Mouse (Mus musculus) hindbrain, embryonic 15.5 days (tissue): ENCODE results near the gene Unc5c. TPM values are rescaled to one million over a fixed set of nuclear protein-coding genes. Genes with fewer than 3 reads are reported as not detected.

Experiments used
- ATAC-seq: fragments of 200-750 bp; cut with Nextera tagmentation; 2 replicates; pipeline ENCODE4 v1.8.0; 2017; ENCODE audit warnings: low read depth, moderate number of reproducible peaks, moderate TSS enrichment; ENCODE audit not compliant: low FRiP score
- H3K27ac ChIP-seq: fragments of 300-500 bp; sonication (generic); replicated peaks from 2 replicates; pipeline ENCODE4 v1.5.1; 2015; ENCODE audit warnings: mild to moderate bottlenecking, inconsistent platforms
- H3K27me3 ChIP-seq: fragments of 300-500 bp; sonication (generic); 2 replicates; pipeline ENCODE4 v1.6.1; 2015; ENCODE audit warnings: control low read depth, inconsistent platforms
- H3K36me3 ChIP-seq: fragments of 300-500 bp; sonication (generic); 2 replicates; pipeline ENCODE4 v1.6.1; 2015; ENCODE audit warnings: control low read depth, inconsistent platforms
- H3K4me1 ChIP-seq: fragments of 300-500 bp; sonication (generic); replicated peaks from 2 replicates; pipeline ENCODE4 v1.6.1; 2015; ENCODE audit warnings: control low read depth, inconsistent platforms
- H3K4me2 ChIP-seq: fragments of 300-500 bp; sonication (generic); 2 replicates; pipeline ENCODE4 v1.6.1; 2015; ENCODE audit warnings: moderate library complexity, mild to moderate bottlenecking, inconsistent platforms
- H3K4me3 ChIP-seq: fragments of 300-500 bp; sonication (generic); 2 replicates; pipeline ENCODE4 v1.5.1; 2015; ENCODE audit warnings: mild to moderate bottlenecking, inconsistent platforms
- H3K9ac ChIP-seq: fragments of 300-500 bp; sonication (generic); 2 replicates; pipeline ENCODE4 v1.6.1; 2015; ENCODE audit warnings: inconsistent platforms
- H3K9me3 ChIP-seq: fragments of 300-500 bp; sonication (generic); 2 replicates; pipeline ENCODE4 v1.6.1; 2016; ENCODE audit warnings: control low read depth, inconsistent platforms
- WGBS: fragments of 180-500 bp; shearing (Covaris S2); methylation state at CpG from one replicate; pipeline ENCODE4 v1.1.7; 2015; 5-methylcytosine and 5-hydroxymethylcytosine counted together
- polyA plus RNA-seq: library from polyadenylated mRNA; unstranded; fragments of >200 nt; fragmentation: Nextera tagmentation; extraction: Ambion mirVana; gene quantifications from 2 replicates; pipeline ENCODE4 v1.2.1, GENCODE M21; 2015

The Unc5c gene
- polyA plus RNA-seq, 1 experiment from 2014 or later, result 28.6 TPM

DNA sequence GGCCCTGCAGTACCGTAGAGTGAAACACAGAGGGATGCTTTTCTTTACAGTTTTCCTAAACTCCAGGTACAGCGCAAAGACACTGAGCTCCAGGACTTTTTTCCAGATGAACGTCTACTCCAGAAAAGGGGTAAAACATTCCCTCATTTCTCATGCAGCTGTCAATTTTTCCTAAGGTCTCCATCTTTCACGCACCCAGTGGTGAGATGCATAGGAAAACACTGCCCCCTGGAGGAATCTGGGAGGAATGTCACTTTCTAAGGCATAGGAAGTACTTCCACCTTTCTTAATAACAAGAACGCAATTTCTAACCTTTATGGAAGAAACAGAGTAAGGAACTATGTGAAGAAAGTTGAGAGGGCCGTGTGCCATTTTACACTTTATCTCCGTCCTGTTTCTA is 373.8 kb downstream of the Unc5c start:
- Histone ChIP-seq H3K9ac (no peak overlapping the region), H3K36me3 (no peaks in the 10 kb centered on the region), H3K9me3 (no peaks in the 10 kb centered on the region), H3K27me3 (no peaks in the 10 kb centered on the region), H3K4me1 (no peaks in the 10 kb centered on the region), H3K4me2 (no peak overlapping the region), H3K27ac (no peak overlapping the region), H3K4me3 (no peak overlapping the region)
- no peak for ATAC-seq
- 37% methylated on average over 7 of the region's 7 CpGs for WGBS

DNA sequence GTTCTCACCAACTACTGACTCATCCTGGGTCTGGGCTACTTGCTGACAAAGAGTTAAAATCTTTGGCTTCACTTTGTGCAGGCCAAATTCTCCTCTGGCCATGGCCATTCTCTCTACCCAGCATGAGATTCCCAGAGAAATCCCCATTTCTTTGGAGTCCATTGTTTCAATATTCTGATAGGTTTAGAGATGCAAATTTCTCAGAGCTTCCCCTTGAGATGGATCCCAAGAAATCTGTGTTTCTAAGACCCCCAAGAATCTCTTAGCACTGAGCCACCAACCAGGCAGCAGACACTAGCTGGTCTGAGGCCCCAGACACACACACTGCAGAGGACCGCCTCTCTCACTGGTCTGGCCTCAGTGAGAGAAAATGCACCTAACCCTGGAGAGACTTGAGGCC is 384.2 kb downstream of the Unc5c start:
- H3K27ac ChIP-seq, result no peak overlapping the region
- no peak overlapping the region for H3K9ac ChIP-seq
- ATAC-seq, result no peak
- H3K4me3 ChIP-seq, result no peak overlapping the region
- H3K36me3 ChIP-seq, result no peaks in the 10 kb centered on the region
- no peaks in the 10 kb centered on the region for H3K4me1 ChIP-seq
- 32% methylated on average over 1 of the region's 1 CpGs for whole genome bisulfite sequencing
- no peak overlapping the region for H3K4me2 ChIP-seq
- H3K27me3 ChIP-seq, result no peaks in the 10 kb centered on the region
- no peaks in the 10 kb centered on the region for H3K9me3 ChIP-seq

GRCm38 (mm10) chr3:141850141-141850540 is 385.1 kb downstream of the Unc5c start:
- ATAC-seq, result no peak
- H3K9ac ChIP-seq, result no peak overlapping the region
- H3K27ac ChIP-seq, result no peak overlapping the region
- no peak overlapping the region for H3K4me2 ChIP-seq
- H3K36me3 ChIP-seq, result no peaks in the 10 kb centered on the region
- WGBS, result 67% methylated on average over 7 of the region's 7 CpGs
- no peak overlapping the region for H3K4me3 ChIP-seq
- H3K4me1 ChIP-seq, result no peaks in the 10 kb centered on the region
- no peaks in the 10 kb centered on the region for H3K27me3 ChIP-seq
- H3K9me3 ChIP-seq, result no peaks in the 10 kb centered on the region

GRCm38 (mm10) chr3:141854339-141854738 is 389.3 kb downstream of the Unc5c start:
- ATAC-seq, result no peak

DNA sequence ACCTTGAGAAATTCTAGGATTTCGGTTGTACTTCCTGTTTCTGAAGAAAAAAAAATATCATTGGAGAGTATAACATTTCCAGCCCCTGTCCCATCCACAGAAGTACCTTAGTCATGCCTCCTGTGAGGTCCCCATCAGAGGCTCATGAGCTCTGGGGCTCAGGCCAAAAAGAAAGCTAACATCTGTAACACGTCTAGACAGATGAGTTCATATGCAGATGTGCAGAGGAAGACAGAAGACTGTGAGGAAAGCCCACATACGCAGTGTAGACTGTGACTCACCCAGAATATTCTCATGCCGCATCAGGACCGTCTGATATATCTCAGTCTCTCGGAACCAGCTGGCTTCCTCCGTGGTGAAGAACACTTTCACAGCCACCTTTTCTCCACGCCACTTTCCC is 392.1 kb downstream of the Unc5c start:
- no peak overlapping the region for H3K4me2 ChIP-seq
- ATAC-seq, result no peak
- no peak overlapping the region for H3K9ac ChIP-seq
- no peaks in the 10 kb centered on the region for H3K36me3 ChIP-seq
- no peaks in the 10 kb centered on the region for H3K4me1 ChIP-seq
- H3K27ac ChIP-seq, result no peak overlapping the region
- H3K9me3 ChIP-seq, result no peaks in the 10 kb centered on the region
- H3K4me3 ChIP-seq, result no peak overlapping the region
- H3K27me3 ChIP-seq, result no peaks in the 10 kb centered on the region
- 92% methylated on average over 8 of the region's 8 CpGs for WGBS

More at GRCm38 (mm10) chr3:141854339-141854738, 389.3 kb downstream of the Unc5c start:
- Histone ChIP-seq H3K4me3 (no peak overlapping the region), H3K9ac (no peak overlapping the region), H3K27me3 (no peaks in the 10 kb centered on the region), H3K36me3 (no peaks in the 10 kb centered on the region), H3K4me1 (no peaks in the 10 kb centered on the region), H3K4me2 (no peak overlapping the region), H3K9me3 (no peaks in the 10 kb centered on the region), H3K27ac (no peak overlapping the region)
- whole genome bisulfite sequencing, result 83% methylated on average over 4 of the region's 4 CpGs

GRCm38 (mm10) chr3:141862816-141863461 is 397.9 kb downstream of the Unc5c start:
- 23% methylated on average over 13 of the region's 13 CpGs for WGBS
- no peak overlapping the region for H3K9ac ChIP-seq
- H3K4me2 ChIP-seq, result peak overlapping the region; percentile 44
- no peaks in the 10 kb centered on the region for H3K4me1 ChIP-seq
- H3K9me3 ChIP-seq, result no peaks in the 10 kb centered on the region
- H3K27ac ChIP-seq, result no peak overlapping the region
- H3K27me3 ChIP-seq, result no peaks in the 10 kb centered on the region
- no peak overlapping the region for H3K4me3 ChIP-seq
- H3K36me3 ChIP-seq, result no peaks in the 10 kb centered on the region
- ATAC-seq, result peak; percentile 84

GRCm38 (mm10) chr3:141871805-141872204 is 406.8 kb downstream of the Unc5c start:
- Histone ChIP-seq H3K27me3 (no peaks in the 10 kb centered on the region), H3K4me1 (no peaks in the 10 kb centered on the region), H3K9ac (no peak overlapping the region), H3K4me2 (no peak overlapping the region), H3K4me3 (no peak overlapping the region), H3K9me3 (no peaks in the 10 kb centered on the region), H3K27ac (no peak overlapping the region), H3K36me3 (peaks cover 3% of the 10 kb centered on the region; the same call in 1 of the 2 replicates)
- no peak for ATAC-seq
- 75% methylated on average over 3 of the region's 3 CpGs for WGBS

DNA sequence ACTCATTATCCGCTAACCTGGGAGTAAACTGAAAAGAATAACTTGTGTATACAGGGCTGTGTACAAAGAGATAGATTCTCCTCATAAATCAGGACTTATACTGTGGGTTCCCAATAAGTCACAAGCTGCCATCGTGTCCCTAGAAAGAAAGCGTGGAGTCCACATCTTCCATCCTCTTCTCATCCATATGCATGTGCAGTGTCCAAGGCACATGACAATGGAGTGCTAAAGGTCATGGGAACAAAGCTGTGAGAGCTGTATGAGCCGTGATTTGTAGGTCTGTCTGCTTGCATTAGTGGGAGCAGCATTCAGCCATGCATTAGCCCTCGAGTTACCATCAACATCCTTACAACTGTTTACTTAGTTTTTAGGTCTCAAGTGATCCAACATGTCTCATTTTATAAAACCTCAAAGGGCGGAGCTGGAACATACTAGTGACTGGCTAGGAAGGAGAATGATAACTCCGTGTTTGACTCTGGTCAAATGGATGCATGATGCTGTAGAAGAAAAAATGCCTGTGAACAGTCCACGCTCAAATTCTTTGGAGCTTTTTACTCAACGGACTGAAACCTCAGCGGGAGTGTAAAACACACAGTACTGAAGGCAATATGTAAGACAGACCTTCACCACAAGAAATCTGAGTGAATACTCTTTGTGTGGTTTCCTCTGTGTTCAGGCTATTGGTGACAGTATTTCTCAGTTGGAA is 407.5 kb downstream of the Unc5c start:
- Histone ChIP-seq H3K36me3 (peaks cover 3% of the 10 kb centered on the region; the same call in 1 of the 2 replicates), H3K9me3 (no peaks in the 10 kb centered on the region), H3K27ac (no peak overlapping the region), H3K9ac (no peak overlapping the region), H3K4me1 (no peaks in the 10 kb centered on the region), H3K4me3 (no peak overlapping the region), H3K27me3 (no peaks in the 10 kb centered on the region), H3K4me2 (no peak overlapping the region)
- 36% methylated on average over 10 of the region's 10 CpGs for WGBS
- no peak for ATAC-seq

GRCm38 (mm10) chr3:141882496-141882895 is 417.5 kb downstream of the Unc5c start:
- H3K4me3 ChIP-seq, result no peak overlapping the region
- H3K4me2 ChIP-seq, result no peak overlapping the region
- no peak overlapping the region for H3K27ac ChIP-seq
- no peaks in the 10 kb centered on the region for H3K27me3 ChIP-seq
- no peaks in the 10 kb centered on the region for H3K9me3 ChIP-seq
- H3K36me3 ChIP-seq, result no peaks in the 10 kb centered on the region
- WGBS, result 79% methylated on average over 2 of the region's 2 CpGs
- ATAC-seq, result no peak
- no peak overlapping the region for H3K9ac ChIP-seq
- H3K4me1 ChIP-seq, result no peaks in the 10 kb centered on the region

- H3K4me1 ChIP-seq, result no peaks in the 10 kb centered on the region
- H3K4me2 ChIP-seq, result no peak overlapping the region
- ATAC-seq, result no peak
- H3K36me3 ChIP-seq, result no peaks in the 10 kb centered on the region
- no peak overlapping the region for H3K4me3 ChIP-seq
- no peaks in the 10 kb centered on the region for H3K27me3 ChIP-seq
- H3K9me3 ChIP-seq, result no peaks in the 10 kb centered on the region
- no peak overlapping the region for H3K27ac ChIP-seq
- 97% methylated on average over 5 of the region's 5 CpGs for WGBS
- no peak overlapping the region for H3K9ac ChIP-seq
These were observed 419.2 kb downstream of the Unc5c start for GRCm38 (mm10) chr3:141884190-141884589.
